Mouse (Mus musculus): ENCODE measurements around the gene Lin54. TPM values are rescaled to one million over a fixed set of nuclear protein-coding genes. Genes with fewer than 3 reads are reported as not detected.
A peak's percentile ranks its signal among the peaks of the same experiment; 100 is the strongest.

Lin54 gene
- 16.2 and 17.3 TPM in 2 replicates for polyA plus RNA-seq (2014; fragmentation: Nextera tagmentation; extraction: Ambion mirVana)

- Histone ChIP-seq H3K27ac (ENCODE audit: low read depth, low read length) (peak within 1 kb of the TSS; percentile 94), H3K4me1 (replicated peaks; ENCODE audit: control insufficient read depth, insufficient read depth, low read length) (peaks cover 16% of the 10 kb centered on the region), H3K9me3 (ENCODE audit: control insufficient read depth, low read length) (no peaks in the 10 kb centered on the region), H3K36me3 (ENCODE audit: control insufficient read depth, insufficient read depth, low read length) (no peaks in the 10 kb centered on the region), H3K4me2 (peak within 1 kb of the TSS; percentile 92), H3K9ac (ENCODE audit: low read depth, low read length) (peak within 1 kb of the TSS; percentile 79), H3K27me3 (replicated peaks; ENCODE audit: control insufficient read depth, insufficient read depth, low read length) (no peaks in the 10 kb centered on the region), H3K4me3 (ENCODE audit: low read depth, low read length) (peak within 1 kb of the TSS; percentile 80)
- WGBS: under 1% methylated on average over 34 of the region's 60 CpGs
- peak; percentile 89 for ATAC-seq (replicated peaks; ENCODE audit: low FRiP score)
- peak; percentile 92 for DNase-seq (ENCODE audit: low spot score)
Measured at GRCm38 (mm10) chr5:100500458-100500961, at the start of gene Lin54. Gene Lin54 (minus strand): TSS chr5:100500639.

- 92% methylated on average over 1 of the region's 1 CpGs for WGBS
- Histone ChIP-seq H3K4me3 (ENCODE audit: low read depth, low read length) (no peak overlapping the region), H3K4me1 (replicated peaks; ENCODE audit: control insufficient read depth, insufficient read depth, low read length) (no peaks in the 10 kb centered on the region; the same call in 1 of the 2 replicates), H3K27ac (ENCODE audit: low read depth, low read length) (no peak overlapping the region), H3K9ac (ENCODE audit: low read depth, low read length) (no peak overlapping the region), H3K9me3 (ENCODE audit: control insufficient read depth, low read length) (no peaks in the 10 kb centered on the region), H3K36me3 (ENCODE audit: control insufficient read depth, insufficient read depth, low read length) (peaks cover 20% of the 10 kb centered on the region), H3K4me2 (no peak overlapping the region), H3K27me3 (replicated peaks; ENCODE audit: control insufficient read depth, insufficient read depth, low read length) (no peaks in the 10 kb centered on the region)
- ATAC-seq (replicated peaks; ENCODE audit: low FRiP score) (no peak), DNase-seq (ENCODE audit: low spot score) (no peak)
Measured at GRCm38 (mm10) chr5:100550151-100550550, 49.7 kb upstream of the Lin54 start.

DNA sequence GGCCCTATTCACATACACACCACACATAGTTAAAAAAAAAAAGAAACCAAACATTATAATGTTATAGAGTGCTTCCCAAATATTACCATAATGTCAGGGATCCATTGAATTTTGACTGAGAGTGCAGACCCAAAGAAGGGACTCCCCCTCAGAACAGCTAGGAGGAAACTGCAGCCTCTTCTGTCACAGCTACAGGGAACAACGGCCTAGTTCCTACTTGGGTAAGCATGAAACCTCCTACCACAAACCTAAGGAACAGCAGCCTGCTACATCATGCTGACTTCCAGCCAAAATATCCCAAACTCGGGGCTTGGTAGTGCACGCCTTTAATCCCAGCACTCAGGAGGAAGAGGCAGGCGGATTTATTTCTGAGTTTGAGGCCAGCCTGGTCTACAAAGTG, 48.9 kb upstream of the Lin54 start:
- Histone ChIP-seq H3K9ac (ENCODE audit: low read depth, low read length) (no peak overlapping the region), H3K9me3 (ENCODE audit: control insufficient read depth, low read length) (no peaks in the 10 kb centered on the region), H3K36me3 (ENCODE audit: control insufficient read depth, insufficient read depth, low read length) (peaks cover 23% of the 10 kb centered on the region), H3K4me3 (ENCODE audit: low read depth, low read length) (no peak overlapping the region), H3K27ac (ENCODE audit: low read depth, low read length) (no peak overlapping the region), H3K4me2 (no peak overlapping the region), H3K4me1 (replicated peaks; ENCODE audit: control insufficient read depth, insufficient read depth, low read length) (no peaks in the 10 kb centered on the region; the same call in 1 of the 2 replicates), H3K27me3 (replicated peaks; ENCODE audit: control insufficient read depth, insufficient read depth, low read length) (no peaks in the 10 kb centered on the region)
- 93% methylated on average over 4 of the region's 4 CpGs for WGBS
- DNase-seq (ENCODE audit: low spot score) (no peak), ATAC-seq (replicated peaks; ENCODE audit: low FRiP score) (no peak)

GRCm38 (mm10) chr5:100548236-100548635, 47.8 kb upstream of the Lin54 start:
- DNase-seq (ENCODE audit: low spot score) (no peak), ATAC-seq (replicated peaks; ENCODE audit: low FRiP score) (no peak)
- no peaks in the 10 kb centered on the region for H3K9me3 ChIP-seq (ENCODE audit: control insufficient read depth, low read length)
- no peaks in the 10 kb centered on the region for H3K27me3 ChIP-seq (replicated peaks; ENCODE audit: control insufficient read depth, insufficient read depth, low read length)
- H3K4me3 ChIP-seq (ENCODE audit: low read depth, low read length): no peak overlapping the region
- H3K4me2 ChIP-seq: no peak overlapping the region
- H3K27ac ChIP-seq (ENCODE audit: low read depth, low read length): no peak overlapping the region
- no peaks in the 10 kb centered on the region; the same call in 1 of the 2 replicates for H3K4me1 ChIP-seq (replicated peaks; ENCODE audit: control insufficient read depth, insufficient read depth, low read length)
- peaks cover 29% of the 10 kb centered on the region for H3K36me3 ChIP-seq (ENCODE audit: control insufficient read depth, insufficient read depth, low read length)
- H3K9ac ChIP-seq (ENCODE audit: low read depth, low read length): no peak overlapping the region
- 88% methylated on average over 2 of the region's 2 CpGs for WGBS

DNA sequence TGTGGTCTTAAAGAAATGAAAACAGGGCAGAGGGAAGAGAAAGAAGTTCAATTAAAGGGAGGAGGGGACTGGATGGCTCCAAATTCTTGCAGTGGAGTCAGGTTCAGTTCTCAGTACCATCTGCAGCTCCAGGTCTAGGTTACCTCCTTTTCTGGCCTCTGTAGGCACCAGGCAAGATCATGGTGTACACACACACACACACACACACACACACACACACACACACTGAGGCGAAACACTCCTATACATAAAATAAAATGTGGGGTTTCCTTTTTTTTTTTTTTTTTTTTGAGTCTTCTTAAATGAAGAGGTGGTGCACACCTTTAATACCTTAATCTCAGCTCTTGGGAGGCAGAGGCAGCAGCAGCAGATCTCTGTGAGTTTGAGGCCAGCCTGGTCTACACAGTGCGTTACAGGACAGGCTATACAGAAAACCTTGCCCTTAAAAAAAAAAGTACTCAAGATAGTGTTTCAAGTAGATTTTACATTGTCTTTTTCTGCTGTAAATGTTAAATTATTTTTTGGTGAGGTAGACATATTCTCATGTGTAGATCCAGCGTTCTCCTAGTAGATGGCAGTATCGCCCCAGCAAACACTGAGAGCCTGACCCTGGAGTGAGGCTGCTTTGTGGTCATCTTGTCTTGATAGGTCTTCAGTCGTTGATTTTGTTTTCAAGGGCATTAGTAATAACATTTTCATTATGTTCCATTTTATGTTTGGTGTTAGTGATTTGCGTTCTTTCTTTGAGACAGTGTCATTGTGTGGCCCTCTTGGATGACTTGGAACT, 46.0 kb upstream of the Lin54 start:
- H3K9me3 ChIP-seq (ENCODE audit: control insufficient read depth, low read length): no peaks in the 10 kb centered on the region
- H3K27me3 ChIP-seq (replicated peaks; ENCODE audit: control insufficient read depth, insufficient read depth, low read length): no peaks in the 10 kb centered on the region
- H3K36me3 ChIP-seq (ENCODE audit: control insufficient read depth, insufficient read depth, low read length): peaks cover 34% of the 10 kb centered on the region
- ATAC-seq (replicated peaks; ENCODE audit: low FRiP score) (no peak), DNase-seq (ENCODE audit: low spot score) (no peak)
- H3K4me2 ChIP-seq: no peak overlapping the region
- H3K4me1 ChIP-seq (replicated peaks; ENCODE audit: control insufficient read depth, insufficient read depth, low read length): no peaks in the 10 kb centered on the region
- 83% methylated on average over 6 of the region's 6 CpGs for WGBS
- H3K9ac ChIP-seq (ENCODE audit: low read depth, low read length): no peak overlapping the region
- H3K4me3 ChIP-seq (ENCODE audit: low read depth, low read length): no peak overlapping the region
- H3K27ac ChIP-seq (ENCODE audit: low read depth, low read length): no peak overlapping the region

DNA sequence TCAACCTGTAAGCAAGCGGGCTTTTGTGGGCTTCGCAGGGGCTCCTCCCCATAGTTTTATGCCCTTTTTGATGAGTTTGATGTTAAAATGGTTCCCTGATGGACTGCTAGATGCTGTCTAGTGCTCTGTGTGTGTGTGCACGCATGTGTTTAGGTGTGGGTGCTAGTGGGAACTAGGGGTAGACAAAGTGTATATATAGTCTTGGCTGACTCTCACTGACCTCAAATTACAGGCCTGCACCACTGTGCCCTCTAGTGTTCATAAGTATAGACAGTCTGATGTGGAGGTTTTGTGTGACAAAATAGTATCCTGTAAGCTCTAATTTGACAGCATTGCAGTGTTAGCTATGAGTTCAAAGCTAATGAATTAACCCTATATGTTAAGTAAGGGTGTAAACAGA, 36.2 kb upstream of the Lin54 start:
- Histone ChIP-seq H3K4me3 (ENCODE audit: low read depth, low read length) (no peak overlapping the region), H3K4me1 (replicated peaks; ENCODE audit: control insufficient read depth, insufficient read depth, low read length) (no peaks in the 10 kb centered on the region), H3K9me3 (ENCODE audit: control insufficient read depth, low read length) (no peaks in the 10 kb centered on the region), H3K9ac (ENCODE audit: low read depth, low read length) (no peak overlapping the region), H3K4me2 (no peak overlapping the region), H3K36me3 (ENCODE audit: control insufficient read depth, insufficient read depth, low read length) (peaks cover 24% of the 10 kb centered on the region), H3K27me3 (replicated peaks; ENCODE audit: control insufficient read depth, insufficient read depth, low read length) (no peaks in the 10 kb centered on the region), H3K27ac (ENCODE audit: low read depth, low read length) (no peak overlapping the region)
- DNase-seq (ENCODE audit: low spot score) (no peak), ATAC-seq (replicated peaks; ENCODE audit: low FRiP score) (peak; percentile 43; the same call in 1 of the 2 replicates)
- 87% methylated on average over 3 of the region's 3 CpGs for WGBS

DNA sequence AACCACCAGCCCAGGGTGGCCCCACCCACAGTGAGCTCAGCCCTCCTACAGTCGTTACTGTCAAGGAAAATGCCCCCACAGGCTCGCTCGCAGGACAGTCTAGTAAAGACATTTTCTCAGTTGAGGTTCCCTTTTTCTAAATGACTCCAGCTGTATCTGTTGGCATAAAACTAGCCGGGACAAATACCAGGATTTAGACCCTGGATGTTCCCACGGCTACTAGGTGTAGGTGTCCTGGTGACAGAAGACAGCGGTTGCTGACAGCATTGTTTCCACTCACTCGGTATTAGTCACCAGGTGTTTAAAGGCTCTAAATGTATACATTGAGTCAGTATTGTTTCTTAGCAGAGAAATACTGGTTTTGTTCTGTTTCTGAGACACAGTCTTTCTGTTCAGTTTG, 35.4 kb upstream of the Lin54 start:
- WGBS: 77% methylated on average over 7 of the region's 7 CpGs
- Histone ChIP-seq H3K4me2 (no peak overlapping the region), H3K27ac (ENCODE audit: low read depth, low read length) (no peak overlapping the region), H3K36me3 (ENCODE audit: control insufficient read depth, insufficient read depth, low read length) (peaks cover 27% of the 10 kb centered on the region), H3K9ac (ENCODE audit: low read depth, low read length) (no peak overlapping the region), H3K4me3 (ENCODE audit: low read depth, low read length) (no peak overlapping the region), H3K9me3 (ENCODE audit: control insufficient read depth, low read length) (no peaks in the 10 kb centered on the region), H3K27me3 (replicated peaks; ENCODE audit: control insufficient read depth, insufficient read depth, low read length) (no peaks in the 10 kb centered on the region), H3K4me1 (replicated peaks; ENCODE audit: control insufficient read depth, insufficient read depth, low read length) (no peaks in the 10 kb centered on the region)
- ATAC-seq (replicated peaks; ENCODE audit: low FRiP score) (no peak), DNase-seq (ENCODE audit: low spot score) (no peak)

DNA sequence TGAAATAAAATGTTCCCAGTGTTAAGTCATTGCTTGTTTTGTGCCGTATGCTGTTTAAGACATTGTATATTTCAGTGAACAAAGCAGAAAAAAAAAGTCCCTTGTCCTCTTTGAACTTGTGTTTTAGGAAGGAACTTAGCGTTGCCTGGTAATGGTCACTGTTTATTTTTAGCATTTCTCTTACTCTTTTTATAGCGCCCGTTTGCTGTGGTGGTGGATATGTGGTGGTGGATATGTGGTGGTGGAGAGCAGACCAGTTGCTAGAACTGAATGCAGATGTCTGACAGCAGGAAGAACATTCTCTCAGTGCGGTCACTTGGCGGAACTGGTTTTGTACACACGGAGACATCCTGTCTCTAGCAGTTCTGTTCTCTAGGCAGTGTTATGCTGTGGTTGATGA, 25.7 kb upstream of the Lin54 start:
- H3K27ac ChIP-seq (ENCODE audit: low read depth, low read length): no peak overlapping the region
- 0 out of 2 replicates have a peak, but pooled peaks cover 2% of the 10 kb centered on the region for H3K4me1 ChIP-seq (replicated peaks; ENCODE audit: control insufficient read depth, insufficient read depth, low read length)
- no peak overlapping the region for H3K9ac ChIP-seq (ENCODE audit: low read depth, low read length)
- H3K4me3 ChIP-seq (ENCODE audit: low read depth, low read length): no peak overlapping the region
- 0 out of 2 replicates have a peak, but pooled peaks have one; percentile 47 for ATAC-seq (replicated peaks; ENCODE audit: low FRiP score)
- DNase-seq (ENCODE audit: low spot score): no peak
- no peaks in the 10 kb centered on the region for H3K27me3 ChIP-seq (replicated peaks; ENCODE audit: control insufficient read depth, insufficient read depth, low read length)
- H3K36me3 ChIP-seq (ENCODE audit: control insufficient read depth, insufficient read depth, low read length): peaks cover 7% of the 10 kb centered on the region; the same call in 1 of the 2 replicates
- no peaks in the 10 kb centered on the region for H3K9me3 ChIP-seq (ENCODE audit: control insufficient read depth, low read length)
- H3K4me2 ChIP-seq: no peak overlapping the region
- WGBS: 44% methylated on average over 7 of the region's 7 CpGs

- WGBS: 54% methylated on average over 3 of the region's 3 CpGs
- ATAC-seq (replicated peaks; ENCODE audit: low FRiP score) (no peak), DNase-seq (ENCODE audit: low spot score) (no peak)
- H3K9me3 ChIP-seq (ENCODE audit: control insufficient read depth, low read length): no peaks in the 10 kb centered on the region
- H3K27me3 ChIP-seq (replicated peaks; ENCODE audit: control insufficient read depth, insufficient read depth, low read length): no peaks in the 10 kb centered on the region
- peaks cover 3% of the 10 kb centered on the region; the same call in 1 of the 2 replicates for H3K36me3 ChIP-seq (ENCODE audit: control insufficient read depth, insufficient read depth, low read length)
- H3K27ac ChIP-seq (ENCODE audit: low read depth, low read length): no peak overlapping the region
- H3K4me2 ChIP-seq: no peak overlapping the region
- H3K4me3 ChIP-seq (ENCODE audit: low read depth, low read length): no peak overlapping the region
- H3K9ac ChIP-seq (ENCODE audit: low read depth, low read length): no peak overlapping the region
- H3K4me1 ChIP-seq (replicated peaks; ENCODE audit: control insufficient read depth, insufficient read depth, low read length): 0 out of 2 replicates have a peak, but pooled peaks cover 2% of the 10 kb centered on the region
Measured at GRCm38 (mm10) chr5:100525620-100526019, 25.2 kb upstream of the Lin54 start.

All from liver, embryonic 11.5 days (tissue).